Mouse (Mus musculus) midbrain, embryonic 10.5 days (tissue): Measurements from ENCODE around the gene Zfp839. TPM values are rescaled to one million over a fixed set of nuclear protein-coding genes. Genes with fewer than 3 reads are reported as not detected.
A peak's percentile ranks its signal among the peaks of the same experiment; 100 is the strongest.

ENCODE experiments used
- DNase-seq: peaks from one replicate; pipeline ENCODE4 v3.0.0-alpha.2; 2017; ENCODE audit warnings: low spot score
- H3K27ac ChIP-seq: fragments of 300-500 bp; sonication (generic); replicated peaks from 2 replicates; pipeline ENCODE4 v1.5.1; 2016; ENCODE audit warnings: mild to moderate bottlenecking
- H3K27me3 ChIP-seq: fragments of 300-500 bp; sonication (generic); 2 replicates; pipeline ENCODE4 v1.6.1; 2016; ENCODE audit warnings: low read depth, mild to moderate bottlenecking; ENCODE audit not compliant: poor library complexity, severe bottlenecking
- H3K36me3 ChIP-seq: fragments of 300-500 bp; sonication (generic); 2 replicates; pipeline ENCODE4 v1.6.1; 2016; ENCODE audit warnings: mild to moderate bottlenecking, moderate library complexity
- H3K4me1 ChIP-seq: fragments of 300-500 bp; sonication (generic); 2 replicates; pipeline ENCODE4 v1.6.1; 2016
- H3K4me3 ChIP-seq: fragments of 300-500 bp; sonication (generic); 2 replicates; pipeline ENCODE4 v1.5.1; 2016; ENCODE audit warnings: mild to moderate bottlenecking, moderate library complexity
- H3K9me3 ChIP-seq: fragments of 300-500 bp; sonication (generic); replicated peaks from 2 replicates; pipeline ENCODE4 v1.6.1; 2016; ENCODE audit warnings: mild to moderate bottlenecking
- WGBS: fragments of 180-500 bp; shearing (Covaris S2); methylation state at CpG from one replicate; pipeline ENCODE4 v1.1.7; 2016; 5-methylcytosine and 5-hydroxymethylcytosine counted together
- polyA plus RNA-seq: library from polyadenylated mRNA; unstranded; fragments of >200 nt; fragmentation: Nextera tagmentation; extraction: Ambion mirVana; gene quantifications from 2 replicates; pipeline ENCODE4 v1.2.1, GENCODE M21; 2016

Gene Zfp839
- polyA plus RNA-seq, 1 experiment from 2014 or later, result 4.8 TPM

DNA sequence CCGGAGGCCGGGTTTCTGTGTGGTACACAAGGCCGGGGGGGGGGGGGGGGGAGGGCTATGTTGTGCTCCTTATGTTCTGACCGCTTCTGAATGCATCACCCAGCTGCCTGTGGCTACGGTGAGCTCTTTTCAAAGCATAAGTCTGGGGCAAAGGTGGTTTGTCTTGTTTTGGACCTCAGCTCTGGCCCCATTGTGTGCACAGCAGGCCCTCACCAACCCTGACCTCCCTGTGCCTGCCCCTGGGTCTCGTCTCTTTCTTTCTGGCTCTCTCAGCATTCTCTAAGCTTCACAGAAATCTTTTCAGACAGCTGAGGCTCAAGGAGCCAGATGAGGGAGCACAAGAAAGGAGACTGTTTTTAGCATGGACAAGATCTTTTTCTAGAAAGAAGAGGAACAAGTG lies 15.5 kb downstream of the Zfp839 start:
- peak; percentile 40 for DNase-seq
- no peak overlapping the region for H3K4me3 ChIP-seq
- peak overlapping the region; percentile 67 for H3K27ac ChIP-seq
- H3K27me3 ChIP-seq, result no peaks in the 10 kb centered on the region
- peaks cover 33% of the 10 kb centered on the region for H3K4me1 ChIP-seq
- WGBS, result 45% methylated on average over 6 of the region's 6 CpGs
- H3K9me3 ChIP-seq, result no peaks in the 10 kb centered on the region
- H3K36me3 ChIP-seq, result peaks cover 71% of the 10 kb centered on the region

GRCm38 (mm10) chr12:110865989-110866388 lies 15.9 kb downstream of the Zfp839 start:
- Histone ChIP-seq H3K36me3 (peaks cover 71% of the 10 kb centered on the region), H3K4me3 (no peak overlapping the region), H3K27ac (peak overlapping the region; percentile 67), H3K4me1 (peaks cover 30% of the 10 kb centered on the region), H3K9me3 (no peaks in the 10 kb centered on the region), H3K27me3 (no peaks in the 10 kb centered on the region)
- DNase-seq, result no peak
- WGBS, result 75% methylated on average over 10 of the region's 10 CpGs

DNA sequence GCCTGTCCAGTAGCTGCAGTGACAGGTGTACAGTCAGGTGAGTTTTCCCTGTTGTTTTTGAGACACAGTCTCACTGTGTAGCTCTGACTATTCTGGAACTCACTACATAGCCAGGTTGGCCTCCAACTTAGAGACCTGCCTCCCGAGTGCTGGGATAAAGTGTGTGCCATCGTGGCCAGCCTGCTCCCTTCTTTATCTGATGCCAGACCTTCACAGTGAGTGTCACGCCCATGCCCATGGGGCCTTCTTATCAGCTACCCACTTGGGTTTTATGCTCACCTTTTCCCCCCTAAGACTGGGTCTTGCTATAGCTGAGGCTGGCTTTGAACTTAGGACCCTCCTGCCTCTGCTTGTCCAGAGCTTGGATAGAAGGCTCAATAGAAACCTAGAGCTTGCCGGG lies 20.1 kb downstream of the Zfp839 start:
- H3K27ac ChIP-seq, result no peak overlapping the region
- no peak overlapping the region for H3K4me3 ChIP-seq
- H3K27me3 ChIP-seq, result no peaks in the 10 kb centered on the region
- peaks cover 14% of the 10 kb centered on the region for H3K4me1 ChIP-seq
- 93% methylated on average over 4 of the region's 4 CpGs for WGBS
- DNase-seq, result no peak
- H3K36me3 ChIP-seq, result peaks cover 86% of the 10 kb centered on the region
- no peaks in the 10 kb centered on the region for H3K9me3 ChIP-seq

GRCm38 (mm10) chr12:110871247-110871646 lies 21.2 kb downstream of the Zfp839 start:
- H3K36me3 ChIP-seq, result peaks cover 94% of the 10 kb centered on the region
- WGBS, result 94% methylated on average over 5 of the region's 5 CpGs
- no peak overlapping the region for H3K4me3 ChIP-seq
- peaks cover 4% of the 10 kb centered on the region for H3K4me1 ChIP-seq
- no peak for DNase-seq
- no peak overlapping the region for H3K27ac ChIP-seq
- H3K9me3 ChIP-seq, result no peaks in the 10 kb centered on the region
- H3K27me3 ChIP-seq, result no peaks in the 10 kb centered on the region

- H3K27ac ChIP-seq, result no peak overlapping the region
- H3K4me3 ChIP-seq, result no peak overlapping the region
- H3K4me1 ChIP-seq, result no peaks in the 10 kb centered on the region
- peaks cover 93% of the 10 kb centered on the region for H3K36me3 ChIP-seq
- no peaks in the 10 kb centered on the region for H3K27me3 ChIP-seq
- no peaks in the 10 kb centered on the region for H3K9me3 ChIP-seq
- WGBS, result 87% methylated on average over 2 of the region's 2 CpGs
- no peak for DNase-seq
Observed at GRCm38 (mm10) chr12:110875351-110875750, 25.3 kb downstream of the Zfp839 start.

DNA sequence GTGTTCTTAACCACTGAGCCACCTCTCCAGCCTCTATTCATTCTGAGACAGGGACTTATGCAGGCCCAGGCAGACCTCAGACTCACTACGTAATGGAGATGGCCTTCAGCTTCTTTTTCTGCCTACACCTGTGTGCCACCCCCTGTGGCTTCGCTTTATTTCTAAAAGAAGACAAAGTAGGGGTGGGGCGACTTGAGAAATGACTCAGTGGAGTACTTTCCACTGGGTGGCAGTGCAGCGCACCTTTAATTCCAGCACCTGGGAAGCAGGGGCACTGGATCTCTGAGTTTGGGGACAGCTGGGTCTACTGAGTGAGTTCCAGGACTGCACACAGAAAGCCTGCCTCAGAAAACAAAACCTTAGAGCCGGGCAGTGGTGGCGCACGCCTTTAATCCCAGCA lies 32.2 kb downstream of the Zfp839 start:
- H3K27me3 ChIP-seq, result no peaks in the 10 kb centered on the region

DNA sequence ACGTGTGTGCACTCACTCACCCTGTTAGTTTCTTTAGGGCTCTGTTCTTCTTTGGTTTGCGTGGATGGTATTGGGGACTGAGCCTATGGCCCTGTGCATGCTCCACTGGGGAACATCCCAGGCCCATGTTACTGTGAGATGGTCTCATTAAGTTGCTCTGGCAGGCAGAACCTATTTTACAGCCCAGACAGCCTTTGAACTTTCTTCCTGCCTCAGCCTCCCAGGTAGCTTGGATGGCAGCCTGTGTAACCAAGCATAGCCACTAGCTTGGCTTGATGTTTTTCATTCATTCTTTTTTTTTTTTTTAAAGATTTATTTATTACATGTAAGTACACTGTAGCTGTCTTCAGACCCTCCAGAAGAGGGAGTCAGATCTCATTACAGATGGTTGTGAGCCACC lies 35.2 kb downstream of the Zfp839 start:
- H3K4me1 ChIP-seq, result peaks cover 24% of the 10 kb centered on the region
- DNase-seq, result no peak
- WGBS, result 96% methylated on average over 2 of the region's 2 CpGs

More for the DNA sequence above, 32.2 kb downstream of the Zfp839 start:
- no peak for DNase-seq
- H3K9me3 ChIP-seq, result no peaks in the 10 kb centered on the region
- H3K4me1 ChIP-seq, result no peaks in the 10 kb centered on the region
- no peak overlapping the region for H3K27ac ChIP-seq
- WGBS, result 87% methylated on average over 7 of the region's 7 CpGs
- no peak overlapping the region for H3K4me3 ChIP-seq
- peaks cover 70% of the 10 kb centered on the region for H3K36me3 ChIP-seq

GRCm38 (mm10) chr12:110888106-110888505 lies 38.1 kb downstream of the Zfp839 start:
- 55% methylated on average over 12 of the region's 12 CpGs for WGBS
- peak overlapping the region; percentile 94 for H3K27ac ChIP-seq
- H3K9me3 ChIP-seq, result no peaks in the 10 kb centered on the region
- DNase-seq, result no peak
- H3K36me3 ChIP-seq, result peaks cover 18% of the 10 kb centered on the region
- H3K27me3 ChIP-seq, result no peaks in the 10 kb centered on the region
- peak overlapping the region; percentile 94 for H3K4me3 ChIP-seq
- H3K4me1 ChIP-seq, result peaks cover 28% of the 10 kb centered on the region

More for the DNA sequence above, 35.2 kb downstream of the Zfp839 start:
- H3K9me3 ChIP-seq, result no peaks in the 10 kb centered on the region
- peaks cover 44% of the 10 kb centered on the region for H3K36me3 ChIP-seq
- no peak overlapping the region for H3K4me3 ChIP-seq
- H3K27ac ChIP-seq, result no peak overlapping the region
- no peaks in the 10 kb centered on the region for H3K27me3 ChIP-seq

DNA sequence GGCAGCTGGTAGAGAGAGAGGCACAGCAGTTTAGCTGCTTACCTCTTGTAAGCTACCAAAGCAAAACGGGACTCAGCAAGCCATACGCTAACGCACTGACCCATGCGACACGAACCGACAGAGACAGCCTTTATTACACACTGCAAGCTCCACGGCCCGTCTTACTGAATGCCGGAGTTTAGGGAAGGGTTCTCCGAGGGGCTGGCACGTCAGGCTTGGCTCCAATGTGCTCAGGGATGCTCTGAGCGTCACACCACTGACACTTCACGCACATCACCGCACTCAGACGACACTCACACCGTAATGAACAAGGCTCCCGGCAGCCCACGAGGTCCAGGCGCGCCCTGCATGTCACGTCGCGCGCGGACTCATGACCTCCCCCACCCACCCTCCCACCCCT lies 38.6 kb downstream of the Zfp839 start:
- no peaks in the 10 kb centered on the region for H3K27me3 ChIP-seq
- peak overlapping the region; percentile 94 for H3K27ac ChIP-seq
- DNase-seq, result peak; percentile 17
- H3K4me3 ChIP-seq, result peak overlapping the region; percentile 94
- WGBS, result under 1% methylated on average over 25 of the region's 25 CpGs
- H3K9me3 ChIP-seq, result no peaks in the 10 kb centered on the region
- peaks cover 13% of the 10 kb centered on the region for H3K36me3 ChIP-seq
- H3K4me1 ChIP-seq, result peaks cover 28% of the 10 kb centered on the region

DNA sequence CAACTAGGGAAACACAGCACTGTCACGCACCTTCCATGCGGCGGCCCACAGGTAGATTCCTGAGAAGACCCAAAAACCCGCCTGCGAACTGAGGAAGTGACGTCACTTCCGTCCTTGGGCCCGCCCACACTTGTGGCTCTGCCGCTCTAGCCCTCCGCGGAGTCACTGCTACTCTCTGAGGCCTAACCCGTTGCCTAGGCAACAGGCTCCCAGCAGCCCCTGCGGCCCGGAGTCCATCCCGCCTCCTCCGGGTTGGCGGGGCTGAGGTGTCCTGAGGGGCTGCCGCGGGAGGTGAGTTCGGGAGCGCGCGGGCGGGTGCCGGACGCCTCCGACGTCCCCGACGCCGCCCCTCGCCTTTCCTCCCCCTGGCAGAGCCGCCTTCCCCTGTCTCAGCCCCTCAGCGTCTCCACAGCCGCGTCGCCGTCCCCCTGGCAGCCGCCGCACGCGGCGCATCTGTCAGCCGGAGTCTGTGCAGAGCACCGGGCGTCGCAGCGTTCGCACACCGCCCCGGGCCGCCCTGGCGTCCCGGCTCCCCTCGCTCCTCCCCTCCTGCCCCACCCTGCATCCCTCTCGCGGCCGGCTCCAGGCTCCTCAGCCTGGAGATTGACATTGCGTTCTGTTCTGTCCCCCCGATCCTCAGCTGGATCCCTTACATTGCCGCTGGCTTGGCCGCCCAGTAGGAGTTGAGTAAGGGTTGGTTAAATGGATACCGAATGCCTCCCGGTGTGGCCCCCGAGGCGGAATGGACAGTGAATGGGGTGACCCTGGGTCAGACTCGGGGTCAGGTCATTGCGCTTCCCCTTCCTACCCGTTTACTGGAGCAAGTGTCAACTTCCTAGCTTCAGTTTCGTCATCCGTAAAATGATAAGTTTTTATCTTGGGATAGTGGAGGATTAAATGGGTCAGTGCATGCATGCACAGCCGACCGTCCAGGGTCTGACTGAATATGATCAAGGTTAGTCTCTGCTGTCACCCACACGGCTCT lies 39.3 kb downstream of the Zfp839 start, which contains the start of the genes Cinp and Tecpr2:
Gene Cinp, minus strand, starts transcription at position 110 of the 985 bp plus-strand sequence.
Gene Tecpr2, plus strand, starts transcription at position 229 of the 985 bp plus-strand sequence.
- Histone ChIP-seq H3K36me3 (peaks cover 5% of the 10 kb centered on the region; the same call in 1 of the 2 replicates), H3K4me3 (peak within 1 kb of the TSS; percentile 94), H3K27ac (peak within 1 kb of the TSS; percentile 94), H3K4me1 (peaks cover 28% of the 10 kb centered on the region), H3K9me3 (no peaks in the 10 kb centered on the region), H3K27me3 (no peaks in the 10 kb centered on the region)
- under 1% methylated on average over 74 of the region's 74 CpGs for WGBS
- DNase-seq, result peak; percentile 97

DNA sequence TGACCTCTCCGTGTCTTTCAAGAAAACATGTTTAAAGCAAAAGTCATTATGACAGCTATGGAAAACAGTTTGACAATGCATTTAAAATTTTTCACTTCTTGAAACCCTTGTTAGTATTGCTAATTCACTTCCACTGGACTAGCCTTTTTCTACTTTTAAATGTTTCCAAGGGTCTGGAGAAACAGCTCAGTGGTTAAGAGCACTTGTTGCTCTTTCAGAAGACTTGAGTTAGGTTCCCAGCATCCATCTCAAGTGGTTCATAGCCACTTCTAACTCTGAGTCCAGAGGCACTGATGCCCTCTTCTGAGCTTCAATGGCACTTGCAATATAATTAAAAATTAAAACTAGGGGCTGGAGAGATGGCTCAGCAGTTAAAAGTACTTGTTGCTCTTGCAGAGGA lies 41.8 kb downstream of the Zfp839 start:
- DNase-seq, result no peak
- WGBS, result 90% methylated on average over 1 of the region's 1 CpGs
- H3K27ac ChIP-seq, result no peak overlapping the region
- peaks cover 3% of the 10 kb centered on the region; the same call in 1 of the 2 replicates for H3K36me3 ChIP-seq
- no peaks in the 10 kb centered on the region for H3K9me3 ChIP-seq
- peaks cover 28% of the 10 kb centered on the region for H3K4me1 ChIP-seq
- no peak overlapping the region for H3K4me3 ChIP-seq
- H3K27me3 ChIP-seq, result no peaks in the 10 kb centered on the region

- no peak overlapping the region for H3K27ac ChIP-seq
- WGBS, result 84% methylated on average over 4 of the region's 4 CpGs
- no peaks in the 10 kb centered on the region for H3K4me1 ChIP-seq
- H3K36me3 ChIP-seq, result peaks cover 11% of the 10 kb centered on the region
- DNase-seq, result no peak
- H3K9me3 ChIP-seq, result no peaks in the 10 kb centered on the region
- no peak overlapping the region for H3K4me3 ChIP-seq
- no peaks in the 10 kb centered on the region for H3K27me3 ChIP-seq
Observed at GRCm38 (mm10) chr12:110902106-110902505, 52.1 kb downstream of the Zfp839 start.

DNA sequence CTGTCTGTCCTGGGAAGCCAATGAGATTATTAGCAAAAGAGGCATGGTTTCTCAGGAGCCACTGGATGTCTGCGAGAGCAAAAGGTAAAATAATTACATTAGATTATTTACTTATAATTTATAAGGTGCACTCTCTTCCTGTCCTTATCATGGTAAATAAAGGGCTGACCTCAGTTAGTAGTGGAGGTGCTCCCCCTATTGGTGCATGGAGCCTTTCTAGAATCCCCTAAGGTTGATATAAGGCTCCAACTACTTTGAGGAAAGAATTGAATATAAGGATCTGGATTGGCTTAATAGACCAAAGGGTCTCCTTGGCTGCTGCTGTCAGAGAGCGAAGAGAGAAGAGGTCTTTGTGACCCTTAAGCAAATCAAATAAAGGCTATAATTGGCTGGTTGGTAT lies 53.5 kb downstream of the Zfp839 start:
- Histone ChIP-seq H3K27ac (no peak overlapping the region), H3K36me3 (peaks cover 9% of the 10 kb centered on the region), H3K27me3 (no peaks in the 10 kb centered on the region), H3K4me3 (no peak overlapping the region), H3K9me3 (no peaks in the 10 kb centered on the region), H3K4me1 (no peaks in the 10 kb centered on the region)
- 95% methylated on average over 2 of the region's 2 CpGs for WGBS
- no peak for DNase-seq
